Mouse (Mus musculus) liver, embryonic 11.5 days (tissue): ENCODE results near the gene Atl1. TPM values are rescaled to one million over a fixed set of nuclear protein-coding genes. Genes with fewer than 3 reads are reported as not detected.
A peak's percentile ranks its signal among the peaks of the same experiment; 100 is the strongest.

ENCODE experiments used
- ATAC-seq: fragments of 200-750 bp; cut with Nextera tagmentation; replicated peaks from 2 replicates; pipeline ENCODE4 v1.8.0; 2017; ENCODE audit warnings: moderate number of reproducible peaks, mild to moderate bottlenecking, moderate TSS enrichment, moderate library complexity; ENCODE audit not compliant: low FRiP score
- DNase-seq: peaks from one replicate; pipeline ENCODE4 v3.0.0-alpha.2; 2017; ENCODE audit warnings: low spot score
- H3K27ac ChIP-seq: fragments of 300-500 bp; sonication (generic); 2 replicates; pipeline ENCODE4 v1.5.1; 2014; ENCODE audit warnings: mild to moderate bottlenecking, low read depth, low read length, control low read depth
- H3K27me3 ChIP-seq: fragments of 300-500 bp; sonication (generic); replicated peaks from 2 replicates; pipeline ENCODE4 v1.6.1; 2014; ENCODE audit warnings: low read length, mixed read lengths; ENCODE audit not compliant: control insufficient read depth, insufficient read depth
- H3K36me3 ChIP-seq: fragments of 300-500 bp; sonication (generic); 2 replicates; pipeline ENCODE4 v1.6.1; 2014; ENCODE audit warnings: mild to moderate bottlenecking, low read length, moderate library complexity, mixed read lengths; ENCODE audit not compliant: control insufficient read depth, insufficient read depth
- H3K4me1 ChIP-seq: fragments of 300-500 bp; sonication (generic); replicated peaks from 2 replicates; pipeline ENCODE4 v1.6.1; 2014; ENCODE audit warnings: low read length, mixed read lengths; ENCODE audit not compliant: control insufficient read depth, insufficient read depth
- H3K4me2 ChIP-seq: fragments of 300-500 bp; sonication (generic); 2 replicates; pipeline ENCODE4 v1.6.1; 2014; ENCODE audit warnings: mild to moderate bottlenecking, control low read depth, moderate library complexity
- H3K4me3 ChIP-seq: fragments of 300-500 bp; sonication (generic); 2 replicates; pipeline ENCODE4 v1.5.1; 2014; ENCODE audit warnings: low read depth, low read length, control low read depth
- H3K9ac ChIP-seq: fragments of 300-500 bp; sonication (generic); 2 replicates; pipeline ENCODE4 v1.6.1; 2014; ENCODE audit warnings: low read depth, low read length, control low read depth
- H3K9me3 ChIP-seq: fragments of 300-500 bp; sonication (generic); 2 replicates; pipeline ENCODE4 v1.6.1; 2016; ENCODE audit warnings: low read length, inconsistent platforms, mixed read lengths; ENCODE audit not compliant: control insufficient read depth
- WGBS: fragments of 180-500 bp; shearing (Covaris S2); extraction: QIAGEN DNeasy Blood & Tissue Kit; methylation state at CpG from one replicate; pipeline ENCODE4 v1.1.7; 2014; 5-methylcytosine and 5-hydroxymethylcytosine counted together
- polyA plus RNA-seq: library from polyadenylated mRNA; unstranded; fragments of >200 nt; fragmentation: Nextera tagmentation; extraction: Ambion mirVana; gene quantifications from 2 replicates; pipeline ENCODE4 v1.2.1, GENCODE M21; 2014

Gene Atl1
- polyA plus RNA-seq, 1 experiment from 2014 or later, result 1.5 TPM

DNA sequence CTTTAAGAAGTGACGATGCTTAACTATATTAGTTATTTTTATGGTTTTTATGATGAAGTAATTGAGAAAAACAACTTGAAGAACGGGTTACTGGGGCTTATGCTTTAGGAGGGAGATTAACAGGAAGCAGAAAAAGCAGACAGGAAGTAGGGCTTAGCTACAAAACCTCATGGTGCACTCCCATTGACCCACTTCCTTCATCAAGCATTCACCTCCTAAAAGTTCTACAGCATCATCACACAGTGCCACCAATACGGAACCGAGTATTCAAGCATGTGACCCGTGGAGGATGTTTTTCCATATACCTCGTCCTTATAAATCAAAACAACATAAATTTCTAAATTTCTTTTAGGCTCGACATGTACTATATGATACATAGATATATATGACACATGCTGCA, 20.3 kb downstream of the Atl1 start:
- Histone ChIP-seq H3K4me2 (no peak overlapping the region), H3K9ac (no peak overlapping the region), H3K9me3 (no peaks in the 10 kb centered on the region), H3K27me3 (peaks cover 5% of the 10 kb centered on the region), H3K27ac (no peak overlapping the region), H3K4me1 (peaks cover 8% of the 10 kb centered on the region), H3K36me3 (no peaks in the 10 kb centered on the region), H3K4me3 (no peak overlapping the region)
- ATAC-seq (no peak), DNase-seq (no peak)
- 77% methylated on average over 7 of the region's 7 CpGs for WGBS

DNA sequence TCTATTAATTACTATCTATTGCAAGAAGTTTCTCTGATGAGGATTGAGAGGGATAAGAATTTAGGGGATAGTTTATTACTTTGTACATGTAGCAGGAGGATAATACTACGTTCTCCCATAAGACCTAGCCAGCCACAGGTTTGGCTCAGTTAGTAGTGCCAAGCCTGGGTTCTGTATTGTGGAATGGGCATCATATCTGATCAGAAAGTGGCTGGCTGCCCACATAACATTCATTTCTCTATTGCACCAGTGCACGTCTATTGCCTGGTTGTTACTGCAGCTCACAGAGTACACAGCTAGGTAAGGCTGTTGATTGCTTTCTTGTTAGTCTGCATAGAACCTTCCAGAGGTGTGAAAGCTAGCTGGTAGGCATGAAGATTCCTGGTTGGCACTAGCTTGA, 25.5 kb downstream of the Atl1 start:
- no peak for DNase-seq
- H3K27ac ChIP-seq, result no peak overlapping the region
- no peak overlapping the region for H3K9ac ChIP-seq
- no peak overlapping the region for H3K4me2 ChIP-seq
- H3K4me3 ChIP-seq, result no peak overlapping the region
- ATAC-seq, result no peak
- no peaks in the 10 kb centered on the region for H3K27me3 ChIP-seq
- 75% methylated on average over 2 of the region's 2 CpGs for WGBS
- H3K4me1 ChIP-seq, result 0 out of 2 replicates have a peak, but pooled peaks cover 1% of the 10 kb centered on the region
- H3K9me3 ChIP-seq, result no peaks in the 10 kb centered on the region
- no peaks in the 10 kb centered on the region for H3K36me3 ChIP-seq

DNA sequence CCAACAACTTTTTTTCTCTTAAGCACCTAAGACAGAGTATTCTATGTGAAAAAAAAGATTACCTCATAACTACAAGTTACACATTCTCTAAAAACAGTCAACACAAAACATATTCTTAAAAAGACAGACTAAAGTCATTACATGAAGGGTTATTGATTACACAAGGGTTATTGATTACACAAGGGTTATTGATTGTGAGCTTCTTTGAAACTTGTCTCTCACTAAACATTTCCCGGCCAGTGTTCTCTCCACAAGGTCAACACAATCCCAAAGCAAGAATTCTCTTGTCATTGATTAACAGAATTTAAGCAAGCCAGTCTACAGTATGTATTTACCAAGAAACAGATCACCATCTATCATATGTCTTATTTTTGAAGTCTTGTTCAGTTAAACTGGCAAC, 29.7 kb downstream of the Atl1 start:
- WGBS, result 73% methylated on average over 1 of the region's 1 CpGs
- no peaks in the 10 kb centered on the region for H3K9me3 ChIP-seq
- no peaks in the 10 kb centered on the region for H3K27me3 ChIP-seq
- H3K27ac ChIP-seq, result no peak overlapping the region
- H3K36me3 ChIP-seq, result no peaks in the 10 kb centered on the region
- ATAC-seq (no peak), DNase-seq (no peak)
- no peak overlapping the region for H3K9ac ChIP-seq
- no peak overlapping the region for H3K4me2 ChIP-seq
- H3K4me3 ChIP-seq, result no peak overlapping the region
- H3K4me1 ChIP-seq, result peaks cover 9% of the 10 kb centered on the region; the same call in 1 of the 2 replicates

DNA sequence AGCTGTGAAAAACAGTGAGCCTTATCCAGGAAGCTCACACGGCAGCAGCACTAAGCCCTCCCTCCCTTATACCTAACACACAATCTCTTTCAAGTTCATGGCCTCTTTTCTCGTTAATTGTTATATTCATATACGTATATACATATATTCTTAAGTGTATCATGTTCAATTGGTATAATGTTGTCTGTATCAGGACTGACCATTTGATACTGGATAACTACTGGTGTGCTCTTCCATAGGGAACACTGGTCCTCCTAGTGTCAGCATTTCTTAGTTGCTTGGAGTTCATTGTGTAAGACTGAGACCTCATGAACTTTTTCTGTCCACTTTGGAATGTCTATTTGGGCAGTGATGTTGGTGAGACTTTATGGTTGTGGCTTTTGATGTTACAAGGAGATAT, 30.7 kb downstream of the Atl1 start:
- ATAC-seq (no peak; the same call in 1 of the 2 replicates), DNase-seq (no peak)
- no peak overlapping the region for H3K9ac ChIP-seq
- H3K4me3 ChIP-seq, result no peak overlapping the region
- H3K27me3 ChIP-seq, result no peaks in the 10 kb centered on the region
- no peaks in the 10 kb centered on the region for H3K9me3 ChIP-seq
- 62% methylated on average over 3 of the region's 3 CpGs for whole genome bisulfite sequencing
- no peak overlapping the region for H3K4me2 ChIP-seq
- peaks cover 9% of the 10 kb centered on the region; the same call in 1 of the 2 replicates for H3K4me1 ChIP-seq
- H3K27ac ChIP-seq, result 0 out of 2 replicates have a peak overlapping the region, but pooled peaks have one; percentile 19
- no peaks in the 10 kb centered on the region for H3K36me3 ChIP-seq

GRCm38 (mm10) chr12:69923603-69924002, 31.2 kb downstream of the Atl1 start:
- DNase-seq (no peak), ATAC-seq (peak; percentile 40)
- Histone ChIP-seq H3K27ac (no peak overlapping the region), H3K4me1 (peaks cover 9% of the 10 kb centered on the region; the same call in 1 of the 2 replicates), H3K4me2 (no peak overlapping the region), H3K36me3 (no peaks in the 10 kb centered on the region), H3K9ac (no peak overlapping the region), H3K27me3 (no peaks in the 10 kb centered on the region), H3K4me3 (no peak overlapping the region), H3K9me3 (no peaks in the 10 kb centered on the region)
- WGBS, result 32% methylated on average over 3 of the region's 3 CpGs

DNA sequence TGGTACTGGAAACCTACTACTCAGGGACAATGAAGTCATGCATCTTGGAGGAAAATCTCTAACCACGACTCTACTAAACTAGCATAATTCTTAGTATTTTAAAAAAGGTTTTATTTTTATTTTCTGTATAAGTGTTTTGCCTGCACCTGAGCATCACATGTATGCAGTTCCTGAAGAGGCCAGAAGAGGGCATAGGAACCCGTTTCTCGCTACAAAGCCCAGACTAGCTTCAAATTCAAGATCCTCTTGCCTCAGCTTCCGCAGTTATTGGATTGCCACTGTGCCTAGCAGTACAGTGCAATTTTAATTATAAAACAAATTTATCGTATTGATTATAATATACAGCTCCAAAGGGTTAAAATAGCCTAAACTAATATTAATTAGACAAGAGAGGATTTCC, 31.6 kb downstream of the Atl1 start:
- DNase-seq, result no peak
- Histone ChIP-seq H3K4me3 (no peak overlapping the region), H3K27ac (no peak overlapping the region), H3K4me2 (no peak overlapping the region), H3K4me1 (peaks cover 9% of the 10 kb centered on the region; the same call in 1 of the 2 replicates), H3K27me3 (no peaks in the 10 kb centered on the region), H3K36me3 (no peaks in the 10 kb centered on the region), H3K9ac (no peak overlapping the region), H3K9me3 (no peaks in the 10 kb centered on the region)
- ATAC-seq, result peak; percentile 51; the same call in 1 of the 2 replicates
- 15% methylated on average over 5 of the region's 5 CpGs for WGBS

GRCm38 (mm10) chr12:69926716-69927115, 34.3 kb downstream of the Atl1 start:
- no peak overlapping the region for H3K27ac ChIP-seq
- 43% methylated on average over 7 of the region's 7 CpGs for WGBS
- H3K4me2 ChIP-seq, result no peak overlapping the region
- H3K9me3 ChIP-seq, result no peaks in the 10 kb centered on the region
- H3K36me3 ChIP-seq, result no peaks in the 10 kb centered on the region
- ATAC-seq (peak; percentile 76), DNase-seq (no peak)
- H3K4me1 ChIP-seq, result peaks cover 9% of the 10 kb centered on the region; the same call in 1 of the 2 replicates
- H3K27me3 ChIP-seq, result no peaks in the 10 kb centered on the region
- H3K9ac ChIP-seq, result no peak overlapping the region
- no peak overlapping the region for H3K4me3 ChIP-seq

DNA sequence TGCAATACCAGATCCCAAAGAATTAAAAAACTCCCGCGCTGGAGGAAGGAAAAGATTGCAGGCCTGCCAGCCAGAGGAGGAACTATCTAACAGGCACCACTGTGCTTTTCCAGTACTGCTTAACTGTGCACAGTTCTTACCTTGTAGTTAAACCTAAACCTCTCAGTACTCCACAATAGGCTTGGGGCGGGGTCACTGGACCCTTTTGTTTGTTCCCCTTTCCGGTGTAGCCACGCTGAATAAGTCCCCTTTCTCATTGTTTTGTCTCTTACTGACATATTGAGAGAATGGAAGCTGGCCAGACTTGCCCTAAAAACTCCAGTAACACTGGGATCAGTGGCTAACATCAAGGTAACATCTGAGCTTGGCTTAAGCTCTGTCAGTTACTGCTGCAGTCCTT, 45.3 kb downstream of the Atl1 start:
- ATAC-seq (no peak), DNase-seq (no peak)
- Histone ChIP-seq H3K9me3 (no peaks in the 10 kb centered on the region), H3K4me1 (no peaks in the 10 kb centered on the region), H3K27me3 (no peaks in the 10 kb centered on the region), H3K36me3 (no peaks in the 10 kb centered on the region), H3K4me3 (no peak overlapping the region), H3K4me2 (no peak overlapping the region), H3K27ac (no peak overlapping the region), H3K9ac (no peak overlapping the region)
- WGBS, result 68% methylated on average over 5 of the region's 5 CpGs

DNA sequence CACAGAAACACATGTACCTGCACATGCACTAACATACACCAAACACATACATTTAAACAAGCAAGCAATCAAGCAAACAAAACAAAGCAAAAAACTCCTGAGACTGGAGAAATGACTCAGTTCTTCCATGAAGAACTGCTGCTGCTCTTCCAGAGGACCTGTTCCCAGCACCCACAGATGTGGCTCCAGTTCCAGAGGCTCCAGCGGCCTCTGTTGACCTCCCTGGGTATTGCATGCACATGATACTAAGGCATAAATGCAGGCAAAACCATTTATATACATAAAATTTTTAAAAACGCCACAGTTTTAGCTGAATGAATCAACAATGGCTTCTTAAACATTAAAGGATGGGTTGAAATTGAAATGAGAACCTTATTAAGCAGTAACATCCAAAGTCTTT, 46.9 kb downstream of the Atl1 start:
- H3K9ac ChIP-seq, result no peak overlapping the region
- no peaks in the 10 kb centered on the region for H3K27me3 ChIP-seq
- H3K4me1 ChIP-seq, result no peaks in the 10 kb centered on the region
- no peak overlapping the region for H3K4me3 ChIP-seq
- ATAC-seq (no peak), DNase-seq (no peak)
- no peaks in the 10 kb centered on the region for H3K36me3 ChIP-seq
- H3K4me2 ChIP-seq, result no peak overlapping the region
- H3K27ac ChIP-seq, result no peak overlapping the region
- no peaks in the 10 kb centered on the region for H3K9me3 ChIP-seq
- 62% methylated on average over 2 of the region's 2 CpGs for WGBS
